Mouse (Mus musculus): ENCODE measurements around the gene Tnfrsf8.

GRCm38 (mm10) chr4:145251546-145251945, 63.4 kb downstream of the Tnfrsf8 start:
- TF ChIP-seq CTCF (IDR thresholded peaks at IDR 0.05; ENCODE audit: control insufficient read depth, insufficient read depth, insufficient replicate concordance, low read depth, low read length) (no peak), POLR2A (IDR thresholded peaks at IDR 0.05; ENCODE audit: control insufficient read depth, low read depth, low read length) (no peak)
